Mouse (Mus musculus): ENCODE results near the gene Ins2. TPM values are rescaled to one million over a fixed set of nuclear protein-coding genes. Genes with fewer than 3 reads are reported as not detected.
A peak's percentile ranks its signal among the peaks of the same experiment; 100 is the strongest.

Ins2 gene
- polyA plus RNA-seq, 1 experiment from 2014 or later, result 21.6 TPM

- 0 out of 2 replicates have a peak, but pooled peaks have one; percentile 16 for ATAC-seq (ENCODE audit: low read depth)
- no peak within 1 kb of the TSS for H3K9ac ChIP-seq (ENCODE audit: low read depth, low read length)
- H3K9me3 ChIP-seq (replicated peaks; ENCODE audit: control insufficient read depth, low read length), result peaks cover 11% of the 10 kb centered on the region
- 25% methylated on average over 2 of the region's 2 CpGs for WGBS (ENCODE audit: insufficient replicate concordance)
- H3K36me3 ChIP-seq (ENCODE audit: control insufficient read depth, insufficient read depth), result no peaks in the 10 kb centered on the region; the same call in 1 of the 2 replicates
- H3K4me3 ChIP-seq (ENCODE audit: low read depth, low read length), result no peak within 1 kb of the TSS
- H3K27me3 ChIP-seq (ENCODE audit: control insufficient read depth, insufficient read depth, low read depth, low read length), result peaks cover 42% of the 10 kb centered on the region
- no peaks in the 10 kb centered on the region for H3K4me1 ChIP-seq (ENCODE audit: control insufficient read depth, low read depth, low read length)
- no peak within 1 kb of the TSS for H3K27ac ChIP-seq (ENCODE audit: low read length)
- H3K4me2 ChIP-seq (ENCODE audit: low read depth, low read length), result no peak within 1 kb of the TSS
Measured at GRCm38 (mm10) chr7:142666659-142667058, 76.5 kb downstream of the Ins2 start, which contains the start of gene Igf2. TSS of gene Igf2 (minus strand) at chr7:142666816.

GRCm38 (mm10) chr7:142666109-142666508 is 77.1 kb downstream of the Ins2 start:
- no peak for ATAC-seq (ENCODE audit: low read depth)
- no peak overlapping the region for H3K4me2 ChIP-seq (ENCODE audit: low read depth, low read length)
- 54% methylated on average over 4 of the region's 4 CpGs for WGBS (ENCODE audit: insufficient replicate concordance)
- H3K4me3 ChIP-seq (ENCODE audit: low read depth, low read length), result no peak overlapping the region
- no peak overlapping the region for H3K27ac ChIP-seq (ENCODE audit: low read length)
- peaks cover 11% of the 10 kb centered on the region for H3K9me3 ChIP-seq (replicated peaks; ENCODE audit: control insufficient read depth, low read length)
- peaks cover 47% of the 10 kb centered on the region for H3K27me3 ChIP-seq (ENCODE audit: control insufficient read depth, insufficient read depth, low read depth, low read length)
- H3K36me3 ChIP-seq (ENCODE audit: control insufficient read depth, insufficient read depth), result no peaks in the 10 kb centered on the region; the same call in 1 of the 2 replicates
- no peaks in the 10 kb centered on the region for H3K4me1 ChIP-seq (ENCODE audit: control insufficient read depth, low read depth, low read length)
- H3K9ac ChIP-seq (ENCODE audit: low read depth, low read length), result no peak overlapping the region

GRCm38 (mm10) chr7:142665364-142665763 is 77.8 kb downstream of the Ins2 start:
- no peaks in the 10 kb centered on the region for H3K4me1 ChIP-seq (ENCODE audit: control insufficient read depth, low read depth, low read length)
- no peaks in the 10 kb centered on the region; the same call in 1 of the 2 replicates for H3K36me3 ChIP-seq (ENCODE audit: control insufficient read depth, insufficient read depth)
- H3K4me3 ChIP-seq (ENCODE audit: low read depth, low read length), result no peak overlapping the region
- no peak overlapping the region for H3K4me2 ChIP-seq (ENCODE audit: low read depth, low read length)
- 39% methylated on average over 5 of the region's 5 CpGs for WGBS (ENCODE audit: insufficient replicate concordance)
- no peak overlapping the region for H3K27ac ChIP-seq (ENCODE audit: low read length)
- ATAC-seq (ENCODE audit: low read depth), result no peak
- H3K9ac ChIP-seq (ENCODE audit: low read depth, low read length), result no peak overlapping the region
- peaks cover 11% of the 10 kb centered on the region for H3K9me3 ChIP-seq (replicated peaks; ENCODE audit: control insufficient read depth, low read length)
- peaks cover 55% of the 10 kb centered on the region for H3K27me3 ChIP-seq (ENCODE audit: control insufficient read depth, insufficient read depth, low read depth, low read length)

GRCm38 (mm10) chr7:142664465-142665029 is 78.6 kb downstream of the Ins2 start:
- Histone ChIP-seq H3K9ac (ENCODE audit: low read depth, low read length) (no peak overlapping the region), H3K9me3 (replicated peaks; ENCODE audit: control insufficient read depth, low read length) (peaks cover 3% of the 10 kb centered on the region; the same call in 1 of the 2 replicates), H3K4me1 (ENCODE audit: control insufficient read depth, low read depth, low read length) (no peaks in the 10 kb centered on the region), H3K4me2 (ENCODE audit: low read depth, low read length) (peak overlapping the region; percentile 49), H3K36me3 (ENCODE audit: control insufficient read depth, insufficient read depth) (no peaks in the 10 kb centered on the region; the same call in 1 of the 2 replicates), H3K27ac (ENCODE audit: low read length) (peak overlapping the region; percentile 24; the same call in 1 of the 2 replicates), H3K27me3 (ENCODE audit: control insufficient read depth, insufficient read depth, low read depth, low read length) (peaks cover 63% of the 10 kb centered on the region), H3K4me3 (ENCODE audit: low read depth, low read length) (no peak overlapping the region)
- 7% methylated on average over 9 of the region's 9 CpGs for WGBS (ENCODE audit: insufficient replicate concordance)
- peak; percentile 69 for ATAC-seq (ENCODE audit: low read depth)

GRCm38 (mm10) chr7:142663931-142664421 is 79.2 kb downstream of the Ins2 start:
- Histone ChIP-seq H3K27me3 (ENCODE audit: control insufficient read depth, insufficient read depth, low read depth, low read length) (peaks cover 69% of the 10 kb centered on the region), H3K4me2 (ENCODE audit: low read depth, low read length) (peak overlapping the region; percentile 49), H3K9me3 (replicated peaks; ENCODE audit: control insufficient read depth, low read length) (peaks cover 2% of the 10 kb centered on the region; the same call in 1 of the 2 replicates), H3K27ac (ENCODE audit: low read length) (peak overlapping the region; percentile 24), H3K36me3 (ENCODE audit: control insufficient read depth, insufficient read depth) (no peaks in the 10 kb centered on the region; the same call in 1 of the 2 replicates), H3K9ac (ENCODE audit: low read depth, low read length) (no peak overlapping the region), H3K4me1 (ENCODE audit: control insufficient read depth, low read depth, low read length) (no peaks in the 10 kb centered on the region), H3K4me3 (ENCODE audit: low read depth, low read length) (peak overlapping the region; percentile 32)
- ATAC-seq (ENCODE audit: low read depth), result 0 out of 2 replicates have a peak, but pooled peaks have one; percentile 4
- under 1% methylated on average over 53 of the region's 53 CpGs for WGBS (ENCODE audit: insufficient replicate concordance)

GRCm38 (mm10) chr7:142663151-142663550 is 80.0 kb downstream of the Ins2 start:
- 15% methylated on average over 5 of the region's 5 CpGs for WGBS (ENCODE audit: insufficient replicate concordance)
- no peaks in the 10 kb centered on the region for H3K4me1 ChIP-seq (ENCODE audit: control insufficient read depth, low read depth, low read length)
- no peak overlapping the region for H3K9ac ChIP-seq (ENCODE audit: low read depth, low read length)
- H3K4me3 ChIP-seq (ENCODE audit: low read depth, low read length), result no peak overlapping the region
- no peaks in the 10 kb centered on the region; the same call in 1 of the 2 replicates for H3K36me3 ChIP-seq (ENCODE audit: control insufficient read depth, insufficient read depth)
- peaks cover 77% of the 10 kb centered on the region for H3K27me3 ChIP-seq (ENCODE audit: control insufficient read depth, insufficient read depth, low read depth, low read length)
- ATAC-seq (ENCODE audit: low read depth), result no peak
- peak overlapping the region; percentile 49 for H3K4me2 ChIP-seq (ENCODE audit: low read depth, low read length)
- H3K9me3 ChIP-seq (replicated peaks; ENCODE audit: control insufficient read depth, low read length), result peaks cover under 1% of the 10 kb centered on the region; the same call in 1 of the 2 replicates
- H3K27ac ChIP-seq (ENCODE audit: low read length), result no peak overlapping the region

GRCm38 (mm10) chr7:142661811-142662210 is 81.4 kb downstream of the Ins2 start:
- Histone ChIP-seq H3K36me3 (ENCODE audit: control insufficient read depth, insufficient read depth) (no peaks in the 10 kb centered on the region), H3K27ac (ENCODE audit: low read length) (no peak overlapping the region), H3K9me3 (replicated peaks; ENCODE audit: control insufficient read depth, low read length) (no peaks in the 10 kb centered on the region; the same call in 1 of the 2 replicates), H3K4me2 (ENCODE audit: low read depth, low read length) (no peak overlapping the region), H3K4me3 (ENCODE audit: low read depth, low read length) (no peak overlapping the region), H3K4me1 (ENCODE audit: control insufficient read depth, low read depth, low read length) (no peaks in the 10 kb centered on the region), H3K27me3 (ENCODE audit: control insufficient read depth, insufficient read depth, low read depth, low read length) (peaks cover 90% of the 10 kb centered on the region), H3K9ac (ENCODE audit: low read depth, low read length) (no peak overlapping the region)
- no peak for ATAC-seq (ENCODE audit: low read depth)

- H3K27ac ChIP-seq (ENCODE audit: low read length), result peak overlapping the region; percentile 63
- peak overlapping the region; percentile 53 for H3K9ac ChIP-seq (ENCODE audit: low read depth, low read length)
- peak overlapping the region; percentile 54 for H3K4me3 ChIP-seq (ENCODE audit: low read depth, low read length)
- WGBS (ENCODE audit: insufficient replicate concordance), result 3% methylated on average over 25 of the region's 25 CpGs
- H3K36me3 ChIP-seq (ENCODE audit: control insufficient read depth, insufficient read depth), result no peaks in the 10 kb centered on the region
- no peak for ATAC-seq (ENCODE audit: low read depth)
- peak overlapping the region; percentile 15; the same call in 1 of the 2 replicates for H3K4me2 ChIP-seq (ENCODE audit: low read depth, low read length)
- no peaks in the 10 kb centered on the region for H3K4me1 ChIP-seq (ENCODE audit: control insufficient read depth, low read depth, low read length)
- no peaks in the 10 kb centered on the region; the same call in 1 of the 2 replicates for H3K9me3 ChIP-seq (replicated peaks; ENCODE audit: control insufficient read depth, low read length)
- H3K27me3 ChIP-seq (ENCODE audit: control insufficient read depth, insufficient read depth, low read depth, low read length), result peaks cover 96% of the 10 kb centered on the region
Measured at GRCm38 (mm10) chr7:142661046-142661445, 82.1 kb downstream of the Ins2 start.

- 0% methylated on average over 29 of the region's 29 CpGs for WGBS (ENCODE audit: insufficient replicate concordance)
- Histone ChIP-seq H3K9ac (ENCODE audit: low read depth, low read length) (peak overlapping the region; percentile 53), H3K9me3 (replicated peaks; ENCODE audit: control insufficient read depth, low read length) (no peaks in the 10 kb centered on the region; the same call in 1 of the 2 replicates), H3K27me3 (ENCODE audit: control insufficient read depth, insufficient read depth, low read depth, low read length) (peaks cover 98% of the 10 kb centered on the region), H3K4me3 (ENCODE audit: low read depth, low read length) (peak overlapping the region; percentile 54), H3K4me2 (ENCODE audit: low read depth, low read length) (peak overlapping the region; percentile 15; the same call in 1 of the 2 replicates), H3K36me3 (ENCODE audit: control insufficient read depth, insufficient read depth) (no peaks in the 10 kb centered on the region), H3K27ac (ENCODE audit: low read length) (peak overlapping the region; percentile 63), H3K4me1 (ENCODE audit: control insufficient read depth, low read depth, low read length) (no peaks in the 10 kb centered on the region)
- no peak for ATAC-seq (ENCODE audit: low read depth)
Measured at GRCm38 (mm10) chr7:142660651-142660945, 82.6 kb downstream of the Ins2 start.
